8 mouse cellular contexts compared by ENCODE assay signal in the genomic region with DNA sequence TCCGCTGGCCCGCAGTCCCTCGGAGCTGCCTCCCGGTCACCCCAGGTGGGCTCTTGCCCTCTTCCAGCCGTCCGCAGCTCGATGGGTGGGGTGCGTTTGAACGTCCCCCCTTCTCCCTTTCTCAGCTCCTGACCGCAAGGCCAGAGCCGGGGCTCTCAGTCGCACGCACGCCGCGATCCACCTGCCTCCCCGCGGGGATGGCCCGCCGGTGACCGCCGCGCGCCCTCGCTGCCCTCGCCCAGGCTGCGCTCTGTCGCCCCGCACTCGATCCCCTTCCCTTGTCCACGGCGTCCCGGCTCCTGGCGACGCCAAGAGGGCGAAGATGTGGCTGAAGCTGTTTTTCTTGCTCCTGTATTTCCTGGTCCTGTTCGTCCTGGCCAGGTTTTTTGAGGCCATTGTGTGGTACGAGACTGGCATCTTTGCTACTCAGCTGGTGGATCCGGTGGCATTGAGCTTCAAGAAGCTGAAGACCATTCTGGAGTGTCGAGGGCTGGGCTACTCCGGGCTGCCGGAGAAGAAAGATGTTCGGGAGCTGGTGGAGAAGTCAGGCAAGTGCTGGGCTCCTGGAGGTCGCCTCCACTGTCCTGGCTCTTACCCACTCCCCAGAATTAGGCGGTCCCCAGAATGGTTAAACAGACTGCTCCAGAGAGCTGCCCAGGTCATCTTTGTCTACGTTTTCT. TPM values are rescaled to one million over a fixed set of nuclear protein-coding genes. Genes with fewer than 3 reads are reported as not detected.
DNase-seq lines count a peak whose midpoint lies in the region; ATAC-seq lines count a peak whose summit lies in the region.

No protein-coding gene starts in this region.

- under 1% methylated on average over 44 of the region's 46 CpGs for WGBS in forebrain, embryonic 11.5 days

- no peaks in the 10 kb centered on the region for H3K4me1 ChIP-seq in forebrain, embryonic 11.5 days (replicated peaks; ENCODE audit: control insufficient read depth, insufficient read depth, low read length)

- peak overlapping the region; percentile 91 for H3K27ac ChIP-seq in forebrain, embryonic 11.5 days (ENCODE audit: low read depth, low read length)

- no peaks in the 10 kb centered on the region for H3K27me3 ChIP-seq in forebrain, embryonic 11.5 days (ENCODE audit: control insufficient read depth, insufficient read depth, low read length)

- peak overlapping the region; percentile 79 for H3K4me3 ChIP-seq in forebrain, embryonic 11.5 days (ENCODE audit: low read depth, low read length)

- H3K4me2 ChIP-seq in forebrain, embryonic 11.5 days (ENCODE audit: low read depth, low read length, severe bottlenecking), result peak overlapping the region; percentile 57

- H3K9me3 ChIP-seq in forebrain, embryonic 11.5 days (ENCODE audit: control insufficient read depth, low read length), result no peaks in the 10 kb centered on the region

- peak; percentile 42 for DNase-seq in R1 (ENCODE audit: low read depth, low spot score)
- peak; percentile 28 for DNase-seq in c-Kit-positive CD71-positive TER-119-negative erythroid progenitor cells, embryonic 14.5 days (ENCODE audit: low read depth)
- peak; percentile 82 for DNase-seq in forebrain, embryonic 11.5 days (ENCODE audit: low spot score)
- peak; percentile 57 for DNase-seq in heart, postnatal 4 days
- DNase-seq in layer of hippocampus, adult 9-11 months, result peak; percentile 14
- peak; percentile 55 for DNase-seq in lung, postnatal 10 days
- DNase-seq in ovary, postnatal 36 days (ENCODE audit: low spot score), result peak; percentile 62
- peak; percentile 68 for DNase-seq in yolk sac, embryonic 10.5 days (ENCODE audit: low spot score)

- peak; percentile 6; the same call in 1 of the 2 replicates for ATAC-seq in forebrain, embryonic 11.5 days (replicated peaks; ENCODE audit: low FRiP score)

- no peaks in the 10 kb centered on the region for H3K36me3 ChIP-seq in forebrain, embryonic 11.5 days (ENCODE audit: control insufficient read depth, insufficient read depth, low read length)

- peak overlapping the region; percentile 90 for H3K9ac ChIP-seq in forebrain, embryonic 11.5 days (ENCODE audit: low read length)

RNA-seq across cellular contexts. Expression of gene Rnf103, which starts 0.8 kb away (rescaled TPM):
- 17.9 and 18.9 TPM in 2 replicates for polyA plus RNA-seq in forebrain, embryonic 11.5 days (2014; fragmentation: Nextera tagmentation; extraction: Ambion mirVana)
- total RNA-seq in heart, postnatal 4 days (2021), result 10 to 100 TPM; 32.1 to 33.5 TPM

RNA-seq across cellular contexts. Expression of gene Chmp3, which starts 49.1 kb away (rescaled TPM):
- polyA plus RNA-seq in forebrain, embryonic 11.5 days (2014; fragmentation: Nextera tagmentation; extraction: Ambion mirVana), result 46.3 and 49.4 TPM in 2 replicates
- total RNA-seq in heart, postnatal 4 days (2021), result 10 to 100 TPM; 61.5 to 68.6 TPM

RNA-seq across cellular contexts. Expression of gene Rmnd5a, which starts 54.0 kb away (rescaled TPM):
- 8.8 and 10.9 TPM in 2 replicates for polyA plus RNA-seq in forebrain, embryonic 11.5 days (2014; fragmentation: Nextera tagmentation; extraction: Ambion mirVana)
- 10 to 100 TPM; 42.1 to 43.9 TPM for total RNA-seq in heart, postnatal 4 days (2021)

Comparison
In these comparisons a context has a peak if more than half of its experiments do, and no peak if none do; other contexts are left out.
1. Peak in every context shown above with its lines: DNase-seq, ATAC-seq, H3K4me3 ChIP-seq and H3K27ac ChIP-seq.
2. DNase-seq: peak in every context shown above with its lines; median percentile 82 in forebrain, embryonic 11.5 days; 68 in yolk sac, embryonic 10.5 days; 62 in ovary, postnatal 36 days; 57 in heart, postnatal 4 days; 55 in lung, postnatal 10 days; 42 in R1; 28 in c-Kit-positive CD71-positive TER-119-negative erythroid progenitor cells, embryonic 14.5 days; 14 in layer of hippocampus, adult 9-11 months.